Comparison of ENCODE assay signal across 22 mouse cellular contexts in genomic region chr6:93130946-93131685, GRCm38 (mm10).
DNase-seq lines count a peak whose midpoint lies in the region; ATAC-seq and TF ChIP-seq lines count a peak whose summit lies in the region.
"Had no signal": no experiment of that assay in that cellular context is flagged by ENCODE, and none has a peak within 500 bp of the region (broad histone marks: within the 10 kb centered on the region; RNA-seq: fewer than 3 reads in every experiment).

No protein-coding gene starts in this region.

- H3K27ac ChIP-seq in forebrain, embryonic 14.5 days (ENCODE audit: low read depth, low read length), result no peak overlapping the region
- no peak overlapping the region for H3K27ac ChIP-seq in forebrain, postnatal 0 days (ENCODE audit: low read depth, low read length)
- H3K27ac ChIP-seq in embryonic facial prominence, embryonic 11.5 days (replicated peaks; ENCODE audit: low read depth, low read length), result no peak overlapping the region
- H3K27ac ChIP-seq: gastrocnemius, adult 2 months; heart, embryonic 13.5 days; hindbrain, embryonic 12.5 days had no signal

- no peak for TF ChIP-seq CTCF in forebrain, postnatal 0 days (IDR thresholded peaks at IDR 0.05; ENCODE audit: low read depth)

- no peak overlapping the region for H3K9ac ChIP-seq in forebrain, embryonic 14.5 days (ENCODE audit: low read length)
- H3K9ac ChIP-seq in forebrain, postnatal 0 days, result no peak overlapping the region
- no peak overlapping the region for H3K9ac ChIP-seq in embryonic facial prominence, embryonic 11.5 days (replicated peaks; ENCODE audit: low read length)
- H3K9ac ChIP-seq: heart, embryonic 13.5 days; hindbrain, embryonic 12.5 days had no signal

- no peaks in the 10 kb centered on the region for H3K9me3 ChIP-seq in forebrain, embryonic 14.5 days (replicated peaks; ENCODE audit: control insufficient read depth, low read length)
- H3K9me3 ChIP-seq in forebrain, postnatal 0 days (ENCODE audit: low read length), result no peaks in the 10 kb centered on the region
- no peaks in the 10 kb centered on the region for H3K9me3 ChIP-seq in embryonic facial prominence, embryonic 11.5 days (replicated peaks; ENCODE audit: control insufficient read depth, low read length)
- H3K9me3 ChIP-seq: heart, embryonic 13.5 days; hindbrain, embryonic 12.5 days had no signal

- WGBS in forebrain, embryonic 14.5 days, result 11% methylated on average over 4 of the region's 4 CpGs
- 12% methylated on average over 4 of the region's 4 CpGs for WGBS in forebrain, postnatal 0 days
- 31% methylated on average over 4 of the region's 4 CpGs for WGBS in embryonic facial prominence, embryonic 11.5 days

- no peaks in the 10 kb centered on the region for H3K27me3 ChIP-seq in forebrain, embryonic 14.5 days (replicated peaks; ENCODE audit: control insufficient read depth, insufficient read depth, low read length)
- H3K27me3 ChIP-seq in forebrain, postnatal 0 days (ENCODE audit: insufficient read depth, low read length), result no peaks in the 10 kb centered on the region
- no peaks in the 10 kb centered on the region for H3K27me3 ChIP-seq in embryonic facial prominence, embryonic 11.5 days (ENCODE audit: control insufficient read depth, insufficient read depth, low read length)
- H3K27me3 ChIP-seq: CH12.LX; heart, embryonic 13.5 days had no signal

- DNase-seq in forebrain, embryonic 14.5 days (ENCODE audit: low spot score), result peak; percentile 30
- DNase-seq in forebrain, postnatal 0 days, result no peak
- DNase-seq in ES-CJ7 (ENCODE audit: low read depth, low spot score) (peak; percentile 84), R1 (ENCODE audit: low read depth, low spot score) (peak; percentile 75)
- DNase-seq in embryonic facial prominence, embryonic 11.5 days (ENCODE audit: low spot score), result peak; percentile 30
- no peak for DNase-seq in right cerebral cortex, postnatal 4 days
- no peak for DNase-seq in adrenal gland, postnatal 36 days
- DNase-seq: cerebellum, adult 11-12 months; cerebellum, adult 9-10 months; cerebellum, postnatal 25 days; gastrocnemius, adult 2 months; gastrocnemius, postnatal 25 days; heart, postnatal 4 days; kidney, adult 8-10 months had no signal

- no peak overlapping the region for H3K4me2 ChIP-seq in forebrain, embryonic 14.5 days (ENCODE audit: low read length)
- no peak overlapping the region for H3K4me2 ChIP-seq in forebrain, postnatal 0 days (ENCODE audit: low read depth)
- no peak overlapping the region for H3K4me2 ChIP-seq in embryonic facial prominence, embryonic 11.5 days (ENCODE audit: low read depth, low read length)
- H3K4me2 ChIP-seq: heart, embryonic 13.5 days; hindbrain, embryonic 12.5 days had no signal

- H3K4me3 ChIP-seq in forebrain, embryonic 14.5 days (ENCODE audit: low read depth, low read length), result no peak overlapping the region
- no peak overlapping the region for H3K4me3 ChIP-seq in forebrain, postnatal 0 days (ENCODE audit: low read depth, low read length)
- no peak overlapping the region for H3K4me3 ChIP-seq in embryonic facial prominence, embryonic 11.5 days (ENCODE audit: low read depth, low read length)
- H3K4me3 ChIP-seq: gastrocnemius, adult 2 months; heart, embryonic 13.5 days; hindbrain, embryonic 12.5 days had no signal

- 0 out of 2 replicates have a peak, but pooled peaks cover 3% of the 10 kb centered on the region for H3K4me1 ChIP-seq in forebrain, embryonic 14.5 days (ENCODE audit: control insufficient read depth, insufficient read depth, low read length)
- H3K4me1 ChIP-seq in forebrain, postnatal 0 days (ENCODE audit: insufficient read depth), result no peaks in the 10 kb centered on the region
- no peaks in the 10 kb centered on the region for H3K4me1 ChIP-seq in embryonic facial prominence, embryonic 11.5 days (ENCODE audit: control insufficient read depth, insufficient read depth, low read length)
- H3K4me1 ChIP-seq: heart, embryonic 13.5 days; hindbrain, embryonic 12.5 days had no signal

- peak; percentile 57; the same call in 1 of the 2 replicates for ATAC-seq in forebrain, embryonic 14.5 days
- no peak for ATAC-seq in forebrain, postnatal 0 days
- 0 out of 2 replicates have a peak, but pooled peaks have one; percentile 48 for ATAC-seq in embryonic facial prominence, embryonic 11.5 days (replicated peaks; ENCODE audit: insufficient number of reproducible peaks, low FRiP score, low TSS enrichment, low read depth)
- ATAC-seq: activated CD4-positive, CD25-positive, alpha-beta regulatory T cell, adult 4 months; hindbrain, embryonic 16.5 days; inflammation-experienced regulatory T-cells, adult 6 months; intestine, postnatal 0 days had no signal

- no peaks in the 10 kb centered on the region for H3K36me3 ChIP-seq in forebrain, embryonic 14.5 days (ENCODE audit: control insufficient read depth, insufficient read depth, low read length)
- no peaks in the 10 kb centered on the region for H3K36me3 ChIP-seq in forebrain, postnatal 0 days (ENCODE audit: insufficient read depth)
- no peaks in the 10 kb centered on the region for H3K36me3 ChIP-seq in embryonic facial prominence, embryonic 11.5 days (replicated peaks; ENCODE audit: control insufficient read depth, insufficient read depth, low read depth, low read length)
- H3K36me3 ChIP-seq: G1E; heart, embryonic 13.5 days; hindbrain, embryonic 12.5 days had no signal

Comparison
In these comparisons a context has a peak if more than half of its experiments do, and no peak if none do; other contexts are left out.
1. DNase-seq: peak in forebrain, embryonic 14.5 days (single experiment), ES-CJ7 (single experiment), R1 (single experiment) and embryonic facial prominence, embryonic 11.5 days (single experiment); none in forebrain, postnatal 0 days (single experiment), right cerebral cortex, postnatal 4 days (single experiment) and adrenal gland, postnatal 36 days (0 of 2).